Mouse (Mus musculus) urinary bladder, postnatal 14 days (tissue): ENCODE measurements around the gene Gdpd5.

Experiments used
- DNase-seq: peaks from one replicate; pipeline ENCODE4 v3.0.0; 2021; ENCODE audit warnings: low spot score

The Gdpd5 gene

DNA sequence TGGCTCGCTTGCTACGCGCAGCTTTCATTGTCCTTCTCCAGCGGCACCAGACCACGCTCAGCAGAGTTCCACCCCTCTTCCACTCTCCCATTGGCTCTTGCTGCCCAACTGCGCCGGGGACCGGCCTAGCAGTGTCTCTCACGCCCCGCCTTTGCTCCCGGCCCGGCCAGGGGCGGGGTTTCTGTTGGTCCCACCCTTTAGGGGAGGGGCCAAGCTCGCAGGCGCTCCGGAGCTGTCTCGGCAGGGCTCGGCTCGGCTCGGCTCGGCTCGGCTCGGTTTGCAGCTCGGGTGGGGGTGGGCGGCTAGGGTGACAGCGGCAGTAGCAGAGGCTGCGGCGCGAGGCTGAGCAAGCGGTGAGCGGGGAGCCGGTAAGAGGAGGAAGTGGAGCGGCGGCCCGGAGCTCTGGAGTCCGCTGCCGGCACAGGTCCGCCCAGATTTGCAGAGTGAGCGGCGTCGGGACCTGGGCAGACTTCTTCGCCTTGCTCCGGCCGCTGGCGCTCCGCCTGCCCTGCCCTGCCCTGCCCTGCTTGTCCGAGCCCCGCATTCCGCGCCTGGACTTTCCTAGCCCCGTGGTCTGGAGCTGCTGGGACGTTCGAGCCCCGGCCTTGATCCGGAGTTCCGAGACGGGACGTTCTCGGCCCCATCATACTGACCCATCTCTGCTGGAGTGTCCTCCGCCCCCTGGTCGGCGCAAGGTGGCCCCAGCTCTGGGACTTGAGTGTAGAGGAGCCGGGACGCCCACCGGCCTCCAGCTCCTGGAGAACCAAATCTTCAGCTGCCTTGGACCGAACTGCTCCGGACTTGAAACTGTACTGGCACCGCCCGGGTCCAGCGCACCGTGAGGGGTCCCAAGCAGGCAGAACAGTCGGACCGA lies at the start of gene Gdpd5:
Gene Gdpd5 (plus strand): TSS at position 201 of the 874 bp plus-strand sequence.
- DNase-seq: peak; percentile 99

- DNase-seq: peak; percentile 89
Observed at GRCm38 (mm10) chr7:99332774-99333480, 48.3 kb upstream of the Gdpd5 start.

DNA sequence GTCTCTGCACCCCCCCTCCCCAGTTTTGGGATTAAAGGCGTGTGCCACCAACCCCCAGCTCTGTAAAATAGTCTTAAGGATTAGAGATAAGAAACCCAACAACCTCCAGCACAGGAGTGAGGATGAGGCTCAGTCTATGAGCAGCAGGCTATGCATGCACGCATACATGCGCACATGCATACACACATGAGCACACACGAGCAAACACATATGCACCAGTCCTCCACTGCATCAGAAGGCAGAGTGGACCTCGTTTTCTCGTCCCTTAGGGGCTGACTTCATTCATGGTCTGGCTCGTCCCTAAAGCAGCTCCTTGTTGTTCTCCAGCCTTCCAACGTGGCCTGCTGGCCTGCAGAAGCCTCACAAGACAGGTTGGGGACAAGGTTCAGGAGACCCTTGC lies 40.5 kb upstream of the Gdpd5 start:
- DNase-seq: no peak

DNA sequence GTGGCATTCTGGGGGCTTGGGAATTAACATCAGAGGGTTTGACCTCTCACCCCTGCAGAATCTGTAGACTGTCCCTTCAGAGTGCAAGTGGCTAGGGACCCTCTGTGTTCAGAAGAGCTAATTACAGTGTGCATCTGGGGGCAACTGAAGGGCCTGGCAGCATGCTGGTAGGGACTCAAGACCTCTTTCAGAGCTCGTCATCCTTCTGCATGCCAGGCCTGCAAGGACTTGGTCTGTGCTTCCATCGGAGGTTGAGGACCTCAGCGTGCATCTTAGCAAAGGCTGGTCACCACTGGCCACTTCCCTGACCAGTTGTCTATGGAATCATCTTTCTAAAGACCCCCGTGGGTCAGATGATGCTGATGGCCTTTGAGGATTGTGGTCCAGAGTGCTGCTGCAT lies 37.6 kb upstream of the Gdpd5 start:
- DNase-seq: no peak

GRCm38 (mm10) chr7:99347268-99347667 lies 33.9 kb upstream of the Gdpd5 start:
- no peak for DNase-seq

DNA sequence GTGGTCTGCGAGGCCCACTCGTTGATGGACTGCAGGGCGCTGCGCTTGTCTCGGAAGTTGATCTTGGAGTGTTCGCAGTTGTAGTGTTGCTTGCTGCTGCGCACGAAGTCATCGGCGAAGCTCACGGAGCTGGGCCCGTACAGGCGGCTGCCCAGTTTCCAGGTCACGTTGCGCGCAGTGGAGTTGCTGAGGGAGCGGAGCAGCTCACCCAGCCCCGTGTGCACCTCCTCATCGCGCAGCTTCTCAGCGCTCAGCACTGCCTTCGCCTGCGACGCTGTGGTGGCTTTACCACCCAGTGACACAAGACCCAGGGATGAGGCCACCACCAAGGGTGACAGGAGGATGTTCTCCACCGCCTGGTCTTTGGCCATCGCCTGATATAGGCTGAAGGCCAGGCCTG lies 32.3 kb upstream of the Gdpd5 start:
- no peak for DNase-seq

- no peak for DNase-seq
Observed at GRCm38 (mm10) chr7:99349782-99350720, 31.2 kb upstream of the Gdpd5 start.

DNA sequence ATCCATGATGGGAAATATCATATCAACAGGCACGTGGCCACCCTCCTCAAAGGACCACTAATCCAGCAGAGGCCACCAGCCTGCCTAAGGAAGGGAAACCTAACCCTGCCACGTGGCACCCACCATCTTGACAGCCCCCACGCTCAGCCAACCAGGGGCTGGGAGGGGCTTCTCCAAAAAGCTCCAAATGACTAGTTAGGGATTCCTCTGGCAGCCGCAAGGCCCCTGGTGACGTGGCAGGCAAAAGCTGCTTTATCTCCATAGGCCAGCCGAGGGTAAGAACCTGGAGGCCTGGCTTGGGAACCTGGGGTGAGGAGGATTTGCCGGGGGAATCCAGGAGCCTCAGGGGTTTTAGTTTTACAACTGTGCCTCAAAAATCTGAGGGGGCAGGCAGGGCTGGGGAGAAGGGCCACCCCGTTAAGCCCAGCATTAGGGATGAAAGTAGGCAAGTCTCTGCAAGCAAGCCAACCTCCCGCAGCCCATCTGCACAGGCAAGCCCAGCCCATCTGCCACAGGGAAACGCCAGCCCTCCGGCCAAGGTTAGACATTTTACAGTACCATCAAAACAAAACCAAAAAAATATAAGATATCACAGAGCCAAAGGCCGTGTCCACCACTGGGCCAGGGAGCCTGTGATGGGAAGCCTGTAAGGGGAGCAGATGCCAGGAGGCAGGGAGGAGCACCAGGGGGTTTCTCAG lies 30.0 kb upstream of the Gdpd5 start:
- DNase-seq: peak; percentile 68

- no peak for DNase-seq
Observed at GRCm38 (mm10) chr7:99351802-99352517, 29.3 kb upstream of the Gdpd5 start.

DNA sequence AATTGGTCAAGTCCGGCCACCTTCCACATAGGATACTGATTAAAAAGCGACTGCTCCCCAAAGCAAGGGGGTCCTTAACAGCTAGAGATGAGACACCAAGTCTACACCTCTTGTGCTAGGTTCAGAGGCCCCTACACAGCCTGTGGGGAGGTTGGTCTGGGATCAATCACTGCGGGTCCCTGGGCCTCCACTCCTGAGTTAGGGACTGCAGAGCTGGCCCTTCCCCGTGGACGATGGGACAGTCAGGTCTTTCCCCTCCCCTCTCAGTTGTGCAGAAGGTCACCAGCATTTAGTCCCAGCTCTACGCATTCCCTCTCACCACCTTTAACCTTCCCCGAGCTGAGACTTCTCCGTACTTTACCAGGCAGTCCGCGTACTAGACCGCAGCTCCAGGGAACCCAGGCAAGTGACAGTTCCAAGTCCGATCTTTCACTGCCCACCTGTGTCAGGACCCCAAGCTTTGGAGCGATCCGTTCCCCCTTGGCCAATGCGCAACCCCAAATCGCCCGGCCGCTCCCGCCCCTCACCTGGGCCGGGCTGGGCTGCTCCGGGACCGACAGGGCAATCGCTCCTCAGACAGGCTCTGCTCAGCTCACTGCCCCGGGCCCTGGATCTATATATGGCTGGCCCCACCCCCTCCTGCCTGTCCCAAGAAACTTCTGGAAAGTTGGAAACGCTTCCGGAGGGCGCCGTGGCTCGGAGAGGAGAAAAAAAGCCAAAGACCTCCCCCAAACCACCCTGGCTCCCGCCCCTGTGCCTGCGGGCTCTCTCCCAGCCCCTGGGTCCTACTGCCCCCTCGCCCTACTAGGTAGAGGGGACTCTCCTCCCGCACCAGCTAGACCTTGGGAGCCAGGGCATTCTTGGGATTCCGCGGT lies 28.5 kb upstream of the Gdpd5 start, which contains the start of gene Serpinh1:
Gene Serpinh1 (minus strand): TSS at position 714 of the 875 bp plus-strand sequence.
- peak; percentile 89 for DNase-seq

- DNase-seq: peak; percentile 82
Observed at GRCm38 (mm10) chr7:99355731-99356131, 25.5 kb upstream of the Gdpd5 start.

DNA sequence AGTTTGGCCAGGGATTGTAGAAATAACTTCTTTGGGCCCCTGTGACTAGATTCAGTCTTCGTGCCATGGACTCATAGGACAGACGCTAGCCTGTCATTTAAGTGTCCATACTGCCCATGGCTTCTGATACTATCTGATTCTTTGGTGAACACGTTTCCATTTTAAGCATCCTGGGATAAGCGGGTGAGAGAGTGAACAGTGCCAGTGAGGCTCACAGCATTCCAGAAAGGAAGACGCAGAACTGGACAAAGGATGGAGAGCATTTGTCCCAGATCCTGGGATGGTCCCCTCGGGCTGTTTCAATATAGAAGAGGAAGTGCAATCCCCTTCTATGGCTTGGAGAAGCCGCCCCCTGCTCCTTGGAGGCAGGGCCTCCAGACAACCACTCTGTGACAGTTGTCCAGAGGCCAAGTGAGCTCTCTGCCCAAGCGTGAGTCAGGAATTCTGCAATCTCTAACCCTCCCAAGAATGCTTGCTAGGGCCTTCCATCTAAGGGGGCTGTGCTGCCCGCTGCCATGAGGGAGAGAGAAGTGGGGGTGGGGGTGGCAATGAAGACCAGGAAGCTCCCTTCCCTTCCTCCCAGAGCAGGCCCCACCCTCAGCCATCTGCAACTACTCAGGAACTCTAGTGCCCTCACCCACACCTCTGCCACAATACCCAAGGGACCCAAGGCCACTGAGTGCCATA lies 24.8 kb upstream of the Gdpd5 start:
- DNase-seq: peak; percentile 74

- no peak for DNase-seq
Observed at GRCm38 (mm10) chr7:99357201-99357600, 24.0 kb upstream of the Gdpd5 start.

GRCm38 (mm10) chr7:99358371-99358770 lies 22.8 kb upstream of the Gdpd5 start:
- no peak for DNase-seq

DNA sequence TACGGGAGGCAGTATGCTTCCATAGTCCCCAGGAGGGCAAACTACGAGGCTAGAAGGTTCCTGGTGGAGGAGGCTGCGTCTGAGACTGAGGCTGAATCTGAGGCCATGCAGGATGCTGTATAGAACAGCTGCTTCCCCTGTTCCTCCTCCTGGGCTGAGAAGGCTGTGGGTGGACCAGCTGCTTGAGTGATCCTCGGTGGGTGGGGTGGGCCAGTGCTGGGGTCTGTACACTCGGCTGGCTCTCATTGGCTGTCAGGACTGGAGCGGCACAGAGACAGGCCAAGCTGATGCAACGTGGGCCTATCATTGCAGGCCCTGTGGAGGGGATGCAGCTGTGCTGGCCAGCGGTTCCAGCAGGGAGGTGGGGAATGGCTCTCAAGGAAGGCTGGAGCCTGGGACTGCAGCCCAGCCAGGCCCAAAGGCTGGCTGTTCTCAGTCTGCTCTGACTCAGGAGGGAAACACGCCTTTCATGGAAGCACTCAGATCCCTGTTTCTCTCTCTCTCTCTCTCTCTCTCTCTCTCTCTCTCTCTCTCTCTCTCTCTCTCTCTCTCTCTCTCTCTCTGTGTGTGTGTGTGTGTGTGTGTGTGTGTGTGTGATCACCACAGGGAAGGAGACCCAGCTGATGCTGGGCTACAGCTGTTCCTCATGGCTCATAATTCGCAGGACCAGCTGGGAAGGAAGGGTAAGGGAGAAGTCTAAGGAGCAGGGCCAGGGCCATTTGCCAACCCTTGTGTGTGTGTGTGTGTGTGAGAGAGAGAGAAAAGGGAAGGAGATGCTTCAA lies 21.0 kb upstream of the Gdpd5 start:
- DNase-seq: peak; percentile 85

DNA sequence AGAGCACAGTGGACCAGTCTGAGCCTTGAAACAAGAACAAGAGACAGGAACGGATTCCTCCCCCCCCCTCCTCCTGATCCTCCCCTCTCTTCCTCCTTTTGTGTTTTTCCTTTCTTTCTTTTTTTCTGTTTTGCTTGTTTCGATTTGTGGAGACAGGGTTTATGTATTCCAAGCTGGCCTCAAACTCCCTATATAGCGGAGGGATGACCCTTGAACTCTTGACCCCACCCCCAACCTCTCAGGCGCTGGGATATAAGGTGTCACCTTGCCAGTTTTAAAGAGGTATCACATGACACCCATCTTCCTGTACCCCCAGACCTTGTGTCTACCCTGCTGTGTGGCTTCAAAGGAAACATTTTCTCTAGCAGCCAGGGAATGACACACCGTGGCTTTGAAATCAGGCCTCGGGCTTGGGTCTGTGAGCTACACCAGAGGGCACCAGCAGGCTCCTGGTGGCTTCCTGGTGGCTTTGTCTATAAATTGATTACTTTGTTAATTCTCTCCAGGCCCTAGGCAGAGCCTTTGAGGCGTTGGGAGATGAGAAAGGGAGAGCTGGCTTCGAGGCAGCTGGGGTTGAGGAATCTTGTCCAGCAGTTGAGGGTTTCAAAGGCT lies 20.3 kb upstream of the Gdpd5 start:
- no peak for DNase-seq

- DNase-seq: no peak
Observed at GRCm38 (mm10) chr7:99362137-99362536, 19.1 kb upstream of the Gdpd5 start.

DNA sequence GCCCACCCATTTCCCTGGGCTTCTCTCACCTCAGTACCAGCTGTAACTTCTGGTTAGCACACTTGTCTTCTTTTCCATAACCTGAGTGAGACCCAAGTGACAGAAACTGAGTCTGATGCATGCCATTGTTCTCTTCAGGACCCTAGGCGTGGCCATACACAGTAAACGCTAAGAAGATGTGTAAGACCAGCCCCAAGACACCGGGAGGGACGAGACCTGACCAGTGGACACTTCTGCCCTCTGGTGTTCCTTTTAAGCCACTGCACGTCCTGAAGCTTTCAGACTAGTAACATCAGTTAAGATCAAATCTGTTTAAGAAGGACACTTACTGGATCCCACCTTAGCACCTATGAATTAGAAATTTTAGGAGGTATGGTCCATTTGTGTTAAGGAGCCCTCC lies 16.1 kb upstream of the Gdpd5 start:
- DNase-seq: peak; percentile 74
